Mouse (Mus musculus): ENCODE results near the gene Ralgapa2.

- TF ChIP-seq CTCF (IDR thresholded peaks at IDR 0.05; ENCODE audit: low read depth) = no peak
- TF ChIP-seq EP300 (IDR thresholded peaks at IDR 0.05; ENCODE audit: low read depth) = no peak
These were observed at the start of gene Ralgapa2 for GRCm38 (mm10) chr2:146511911-146512580.

All from heart, postnatal 0 days (tissue).